Mouse (Mus musculus) layer of hippocampus, adult 18-20 months (tissue): ENCODE results near the gene Rad51ap1. TPM values are rescaled to one million over a fixed set of nuclear protein-coding genes. Genes with fewer than 3 reads are reported as not detected.

Source experiments
- total RNA-seq, 2 experiments: library from RNA; stranded (reverse); gene quantifications; 2 replicates each; pipeline ENCODE4 v1.2.3; 2021

The Rad51ap1 gene
- total RNA-seq, 2 experiments from 2014 or later = 1.6 to 2.1 TPM

Other genes starting within 250 kb of the Rad51ap1 start
- 10 to 100 TPM; 47.2 to 54.8 TPM for gene Kcna6, start 198.9 kb downstream of the Rad51ap1 start, total RNA-seq
- 100 to 1,000 TPM; 153 to 154 TPM for gene Ndufa9, start 90.5 kb downstream of the Rad51ap1 start, total RNA-seq
- gene Akap3, start 86.5 kb downstream of the Rad51ap1 start, total RNA-seq = under 1 TPM; 0.10 to 0.25 TPM
- not detected for gene Dyrk4, start 17.7 kb downstream of the Rad51ap1 start, total RNA-seq
- 10 to 100 TPM; 43.9 to 47.7 TPM for gene D6Wsu163e, start 375 bp upstream of the Rad51ap1 start, total RNA-seq
- not detected for gene Fgf6, start 76.0 kb upstream of the Rad51ap1 start, total RNA-seq
- under 1 TPM; 0.17 to 0.18 TPM for gene Fgf23, start 133.3 kb upstream of the Rad51ap1 start, total RNA-seq
- 10 to 100 TPM; 27.9 to 30.7 TPM for gene Tigar, start 170.0 kb upstream of the Rad51ap1 start, total RNA-seq
- 100 to 1,000 TPM; 118 to 128 TPM for gene Ccnd2, start 212.6 kb upstream of the Rad51ap1 start, total RNA-seq